Mouse (Mus musculus): ENCODE measurements around the gene Ptpn3. TPM values are rescaled to one million over a fixed set of nuclear protein-coding genes. Genes with fewer than 3 reads are reported as not detected.
"Not testable (repeated sequence)": the region's sequence is repeated elsewhere in the genome, so short reads cannot be mapped to it uniquely, and the experiment has no call there.

Ptpn3 gene
- polyA plus RNA-seq, 1 experiment from 2014 or later, result 2.8 TPM

GRCm38 (mm10) chr4:57273532-57274502 lies 27.8 kb downstream of the Ptpn3 start:
- Histone ChIP-seq H3K27me3 (replicated peaks) (no peaks in the 10 kb centered on the region; the same call in 1 of the 2 replicates), H3K4me2 (no peak overlapping the region), H3K9me3 (no peaks in the 10 kb centered on the region), H3K27ac (no peak overlapping the region), H3K9ac (no peak overlapping the region), H3K4me1 (peaks cover 18% of the 10 kb centered on the region), H3K4me3 (no peak overlapping the region), H3K36me3 (replicated peaks) (no peaks in the 10 kb centered on the region)
- ATAC-seq (replicated peaks), result no peak
- WGBS, result 39% methylated on average over 15 of the region's 15 CpGs

GRCm38 (mm10) chr4:57270991-57271390 lies 30.6 kb downstream of the Ptpn3 start:
- Histone ChIP-seq H3K9ac (no peak overlapping the region), H3K9me3 (no peaks in the 10 kb centered on the region), H3K4me2 (no peak overlapping the region), H3K27me3 (replicated peaks) (no peaks in the 10 kb centered on the region; the same call in 1 of the 2 replicates), H3K36me3 (replicated peaks) (no peaks in the 10 kb centered on the region), H3K27ac (no peak overlapping the region), H3K4me3 (no peak overlapping the region), H3K4me1 (peaks cover 18% of the 10 kb centered on the region)
- WGBS, result 87% methylated on average over 8 of the region's 8 CpGs
- ATAC-seq (replicated peaks), result no peak

GRCm38 (mm10) chr4:57270489-57270888 lies 31.1 kb downstream of the Ptpn3 start:
- H3K9me3 ChIP-seq; H3K27me3 ChIP-seq (replicated peaks); ATAC-seq (replicated peaks); H3K4me3 ChIP-seq; H3K9ac ChIP-seq; H3K27ac ChIP-seq; H3K36me3 ChIP-seq (replicated peaks); H3K4me2 ChIP-seq: not testable (repeated sequence)
- 96% methylated on average over 5 of the region's 5 CpGs for WGBS
- H3K4me1 ChIP-seq, result peaks cover 18% of the 10 kb centered on the region

DNA sequence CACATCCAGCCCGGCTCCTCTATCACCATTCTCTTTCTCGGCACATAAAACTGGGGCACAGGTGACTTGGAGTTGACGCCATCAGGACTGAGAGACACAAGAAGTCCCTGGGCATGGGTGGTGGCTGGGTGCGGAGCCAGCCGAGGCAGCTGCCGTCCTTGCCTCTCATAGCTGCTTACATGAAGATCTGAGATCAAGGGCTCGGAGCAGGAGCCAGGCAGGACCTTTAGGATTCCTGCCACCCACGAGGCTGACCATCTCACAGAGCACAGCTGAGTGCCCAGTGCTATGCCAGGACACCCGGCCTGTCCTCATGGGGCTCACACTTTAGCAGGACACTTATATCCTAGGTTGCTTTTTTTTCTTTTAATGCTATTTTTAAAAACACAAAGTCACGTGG lies 32.3 kb downstream of the Ptpn3 start:
- H3K4me3 ChIP-seq, result no peak overlapping the region
- H3K4me1 ChIP-seq, result peaks cover 15% of the 10 kb centered on the region
- H3K4me2 ChIP-seq, result no peak overlapping the region
- ATAC-seq (replicated peaks), result no peak
- H3K9ac ChIP-seq, result no peak overlapping the region
- H3K36me3 ChIP-seq (replicated peaks), result no peaks in the 10 kb centered on the region
- H3K9me3 ChIP-seq, result no peaks in the 10 kb centered on the region
- H3K27me3 ChIP-seq (replicated peaks), result no peaks in the 10 kb centered on the region; the same call in 1 of the 2 replicates
- H3K27ac ChIP-seq, result no peak overlapping the region
- 86% methylated on average over 10 of the region's 10 CpGs for WGBS

DNA sequence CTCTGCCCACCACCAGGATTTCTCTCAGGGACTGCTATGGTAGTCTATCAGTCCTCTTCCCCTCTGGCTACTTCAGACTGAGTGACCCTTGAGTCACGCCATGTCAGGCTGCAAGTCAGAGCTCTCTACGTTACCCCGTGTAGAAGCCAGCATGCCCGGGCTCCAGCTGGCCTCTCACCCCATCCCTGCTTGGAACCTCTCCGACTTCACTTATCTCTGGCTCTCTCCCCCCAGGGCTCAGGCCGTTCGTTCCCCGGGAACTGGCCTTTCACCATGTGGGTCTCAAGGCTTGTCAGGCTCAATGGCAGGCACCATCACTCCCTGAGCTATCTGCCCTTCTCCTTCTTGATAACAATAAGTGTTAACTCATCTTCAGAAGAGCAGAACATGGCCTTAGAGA lies 33.3 kb downstream of the Ptpn3 start:
- no peak for ATAC-seq (replicated peaks)
- 91% methylated on average over 8 of the region's 8 CpGs for WGBS
- H3K27ac ChIP-seq, result no peak overlapping the region

GRCm38 (mm10) chr4:57266389-57266788 lies 35.2 kb downstream of the Ptpn3 start:
- WGBS, result 79% methylated on average over 9 of the region's 9 CpGs
- no peak overlapping the region for H3K4me2 ChIP-seq
- no peak overlapping the region for H3K27ac ChIP-seq
- H3K9me3 ChIP-seq, result no peaks in the 10 kb centered on the region
- H3K4me1 ChIP-seq, result no peaks in the 10 kb centered on the region
- no peak overlapping the region for H3K4me3 ChIP-seq
- no peaks in the 10 kb centered on the region for H3K36me3 ChIP-seq (replicated peaks)
- ATAC-seq (replicated peaks), result no peak
- no peak overlapping the region for H3K9ac ChIP-seq
- no peaks in the 10 kb centered on the region; the same call in 1 of the 2 replicates for H3K27me3 ChIP-seq (replicated peaks)

More for the DNA sequence above, 33.3 kb downstream of the Ptpn3 start:
- H3K4me3 ChIP-seq, result no peak overlapping the region
- peaks cover 5% of the 10 kb centered on the region; the same call in 1 of the 2 replicates for H3K4me1 ChIP-seq
- no peaks in the 10 kb centered on the region; the same call in 1 of the 2 replicates for H3K27me3 ChIP-seq (replicated peaks)
- H3K4me2 ChIP-seq, result no peak overlapping the region
- no peaks in the 10 kb centered on the region for H3K9me3 ChIP-seq
- no peaks in the 10 kb centered on the region for H3K36me3 ChIP-seq (replicated peaks)
- no peak overlapping the region for H3K9ac ChIP-seq

DNA sequence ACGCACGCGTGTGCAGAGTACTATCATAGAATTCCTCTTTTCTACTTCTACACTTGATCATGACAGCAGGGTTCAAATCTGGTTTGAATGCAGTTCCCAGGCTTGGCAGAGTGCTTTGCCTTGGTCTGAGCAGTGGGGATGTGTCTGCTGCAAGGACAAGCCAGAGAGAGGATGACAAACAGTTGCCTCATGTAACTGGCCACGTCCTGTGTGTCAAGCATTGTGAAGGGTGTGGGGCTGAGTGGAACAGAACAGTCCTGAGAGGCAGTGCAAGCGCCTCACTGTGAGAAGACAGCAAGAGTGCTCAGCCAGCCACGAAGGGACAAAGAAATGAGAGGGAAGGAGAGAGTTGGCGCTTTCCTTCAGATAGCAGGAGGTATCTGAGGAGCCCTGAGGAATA lies 37.9 kb downstream of the Ptpn3 start:
- ATAC-seq (replicated peaks), result no peak
- H3K9me3 ChIP-seq, result no peaks in the 10 kb centered on the region

GRCm38 (mm10) chr4:57263061-57263685 lies 38.5 kb downstream of the Ptpn3 start:
- WGBS, result 73% methylated on average over 8 of the region's 8 CpGs

More for the DNA sequence above, 37.9 kb downstream of the Ptpn3 start:
- H3K27me3 ChIP-seq (replicated peaks), result no peaks in the 10 kb centered on the region; the same call in 1 of the 2 replicates
- H3K4me3 ChIP-seq, result no peak overlapping the region
- H3K4me1 ChIP-seq, result peaks cover 1% of the 10 kb centered on the region
- H3K4me2 ChIP-seq, result no peak overlapping the region
- no peaks in the 10 kb centered on the region for H3K36me3 ChIP-seq (replicated peaks)
- no peak overlapping the region for H3K9ac ChIP-seq
- 71% methylated on average over 7 of the region's 7 CpGs for WGBS
- no peak overlapping the region for H3K27ac ChIP-seq

GRCm38 (mm10) chr4:57262451-57262850 lies 39.2 kb downstream of the Ptpn3 start:
- no peak overlapping the region for H3K4me3 ChIP-seq
- H3K9me3 ChIP-seq, result no peaks in the 10 kb centered on the region
- WGBS, result 84% methylated on average over 8 of the region's 8 CpGs
- no peak overlapping the region for H3K27ac ChIP-seq
- no peak overlapping the region for H3K4me2 ChIP-seq
- no peaks in the 10 kb centered on the region for H3K27me3 ChIP-seq (replicated peaks)
- no peaks in the 10 kb centered on the region for H3K36me3 ChIP-seq (replicated peaks)
- peaks cover 13% of the 10 kb centered on the region for H3K4me1 ChIP-seq
- ATAC-seq (replicated peaks), result no peak
- no peak overlapping the region for H3K9ac ChIP-seq

More at GRCm38 (mm10) chr4:57263061-57263685, 38.5 kb downstream of the Ptpn3 start:
- H3K4me1 ChIP-seq, result peaks cover 7% of the 10 kb centered on the region
- H3K9me3 ChIP-seq, result no peaks in the 10 kb centered on the region
- no peak overlapping the region for H3K4me2 ChIP-seq
- H3K9ac ChIP-seq, result no peak overlapping the region
- H3K27ac ChIP-seq, result no peak overlapping the region
- no peaks in the 10 kb centered on the region for H3K36me3 ChIP-seq (replicated peaks)
- H3K27me3 ChIP-seq (replicated peaks), result no peaks in the 10 kb centered on the region
- ATAC-seq (replicated peaks), result no peak
- no peak overlapping the region for H3K4me3 ChIP-seq

DNA sequence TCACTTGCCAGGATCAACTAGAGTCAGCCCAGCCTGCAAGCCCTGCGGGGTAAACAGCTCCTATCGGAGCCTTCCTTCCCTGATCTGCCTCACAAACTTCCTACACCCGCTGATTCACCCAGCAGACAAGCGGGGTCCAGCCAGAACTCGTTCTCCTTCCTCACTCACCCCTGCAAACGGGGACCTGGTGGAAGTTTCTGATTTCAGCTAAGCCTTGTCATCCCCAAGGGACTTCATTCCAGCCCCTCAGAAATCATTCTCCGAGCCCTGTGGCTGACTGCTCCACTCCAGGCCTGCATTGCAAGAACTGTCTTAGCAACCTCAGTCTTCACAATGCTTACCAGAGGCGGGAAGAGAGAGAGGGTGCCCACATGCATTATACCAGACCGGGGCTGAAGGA lies 39.8 kb downstream of the Ptpn3 start:
- no peaks in the 10 kb centered on the region for H3K36me3 ChIP-seq (replicated peaks)
- no peaks in the 10 kb centered on the region for H3K27me3 ChIP-seq (replicated peaks)
- no peak overlapping the region for H3K9ac ChIP-seq
- H3K27ac ChIP-seq, result no peak overlapping the region
- H3K4me2 ChIP-seq, result no peak overlapping the region
- H3K4me1 ChIP-seq, result peaks cover 14% of the 10 kb centered on the region
- ATAC-seq (replicated peaks), result no peak
- H3K9me3 ChIP-seq, result no peaks in the 10 kb centered on the region
- no peak overlapping the region for H3K4me3 ChIP-seq
- WGBS, result 73% methylated on average over 9 of the region's 9 CpGs

DNA sequence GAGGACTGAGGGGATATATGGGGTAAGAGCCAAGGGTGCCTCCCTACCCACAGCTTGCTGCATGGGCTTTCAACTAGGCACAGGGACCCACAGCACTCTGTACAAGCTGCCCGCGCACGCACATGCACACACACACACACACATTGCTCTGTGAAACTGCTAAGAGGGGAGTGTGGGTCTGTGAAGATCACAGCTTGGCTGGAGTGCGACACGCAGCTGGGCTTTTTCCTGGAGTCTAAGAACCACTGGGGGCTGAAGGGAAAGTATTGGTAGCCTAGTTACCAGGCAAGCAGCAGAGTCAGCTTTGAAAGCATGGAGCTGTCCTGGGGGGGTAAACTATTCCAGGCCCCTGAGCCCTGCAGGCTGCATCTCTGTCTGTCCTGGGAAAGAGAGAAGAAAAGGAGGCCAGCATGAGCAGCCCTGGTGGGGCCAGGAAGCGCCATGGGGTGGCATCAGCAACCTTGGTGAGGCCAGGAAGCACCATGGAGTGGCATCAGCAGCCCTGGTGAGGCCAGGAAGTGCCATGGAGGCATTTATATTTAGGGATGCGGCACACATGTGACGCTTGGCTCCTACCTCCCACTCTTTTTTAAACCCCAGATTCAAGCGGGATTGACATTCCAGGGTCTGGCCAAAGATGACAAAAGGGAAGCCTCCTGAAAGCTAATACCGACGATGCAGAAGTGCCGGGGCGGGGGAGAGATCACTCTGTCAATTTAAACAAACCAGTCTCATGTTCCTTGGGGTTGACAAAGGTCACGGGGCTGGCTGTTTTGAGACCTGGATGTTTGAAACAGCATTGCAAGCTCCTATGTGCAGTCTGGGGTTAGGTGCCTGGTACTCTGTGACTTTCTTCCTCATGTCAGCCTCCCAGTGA lies 43.2 kb downstream of the Ptpn3 start:
- Histone ChIP-seq H3K4me3 (no peak overlapping the region), H3K9me3 (no peaks in the 10 kb centered on the region), H3K4me1 (peaks cover 14% of the 10 kb centered on the region), H3K9ac (no peak overlapping the region; the same call in 1 of the 2 replicates), H3K4me2 (no peak overlapping the region), H3K27ac (peak overlapping the region; percentile 53; the same call in 1 of the 2 replicates), H3K27me3 (replicated peaks) (no peaks in the 10 kb centered on the region), H3K36me3 (replicated peaks) (no peaks in the 10 kb centered on the region)
- ATAC-seq (replicated peaks), result peak; percentile 71
- 23% methylated on average over 14 of the region's 14 CpGs for WGBS

DNA sequence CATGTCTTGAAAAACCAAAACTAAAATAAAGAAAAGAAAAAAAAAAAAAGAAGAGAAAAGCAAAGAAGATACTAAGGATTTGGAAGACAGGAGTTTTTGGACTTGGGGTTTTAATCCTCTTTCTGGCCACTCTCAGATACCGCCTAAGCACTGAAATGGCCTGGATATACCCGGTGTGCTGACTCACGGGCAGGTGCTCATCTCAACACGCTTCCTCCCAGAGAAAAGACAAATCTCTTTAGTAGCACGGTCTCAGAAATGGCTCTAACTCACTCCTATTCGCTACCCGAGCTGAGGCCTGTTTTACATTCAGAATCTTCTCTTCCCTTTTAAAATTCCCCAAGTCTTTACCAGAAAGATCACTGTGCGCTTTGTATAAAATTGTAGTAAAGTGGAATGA lies 44.2 kb downstream of the Ptpn3 start:
- Histone ChIP-seq H3K9ac (no peak overlapping the region), H3K27me3 (replicated peaks) (no peaks in the 10 kb centered on the region), H3K4me1 (peaks cover 14% of the 10 kb centered on the region), H3K4me2 (no peak overlapping the region), H3K36me3 (replicated peaks) (no peaks in the 10 kb centered on the region), H3K27ac (no peak overlapping the region), H3K9me3 (no peaks in the 10 kb centered on the region), H3K4me3 (no peak overlapping the region)
- no peak for ATAC-seq (replicated peaks)
- 69% methylated on average over 8 of the region's 8 CpGs for WGBS

All from midbrain, embryonic 15.5 days (tissue).